ENCODE assay signal across 20 mouse cellular contexts in the genomic region with DNA sequence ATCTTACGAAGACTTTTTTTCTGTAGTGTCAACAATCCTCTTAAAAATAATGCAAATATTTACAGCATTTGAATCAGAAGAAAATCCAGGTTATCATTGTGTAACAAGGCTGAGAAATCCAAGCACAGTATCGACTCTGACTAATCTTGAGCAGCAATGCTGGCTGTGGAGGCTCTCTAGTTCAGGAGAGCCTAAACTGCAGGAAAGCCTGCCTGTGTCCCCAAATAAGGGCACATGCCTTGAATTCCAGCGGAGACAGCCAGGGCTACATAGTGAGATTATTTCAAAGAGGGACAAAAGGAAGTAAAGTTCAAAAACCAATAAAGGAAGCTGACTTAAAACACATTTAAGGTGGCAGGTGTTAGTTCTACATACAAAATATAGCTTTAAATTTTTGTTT. TPM values are rescaled to one million over a fixed set of nuclear protein-coding genes. Genes with fewer than 3 reads are reported as not detected.
DNase-seq lines count a peak whose midpoint lies in the region; ATAC-seq and TF ChIP-seq lines count a peak whose summit lies in the region.
"Had no signal": no experiment of that assay in that cellular context is flagged by ENCODE, and none has a peak within 500 bp of the region (broad histone marks: within the 10 kb centered on the region; RNA-seq: fewer than 3 reads in every experiment).

No protein-coding gene starts in this region.

- DNase-seq in heart, postnatal 14 days, result no peak
- no peak for DNase-seq in heart, adult 2 months
- no peak for DNase-seq in left cerebral cortex, adult 2 months (ENCODE audit: extremely low spot score in 1 of 2, low spot score in 2 of 2)
- DNase-seq in left cerebral cortex, adult 18-20 months (ENCODE audit: low spot score in 2 of 2), result no peak
- no peak for DNase-seq in stomach, postnatal 0 days (ENCODE audit: low spot score)
- DNase-seq: adrenal gland, adult 2 months; adrenal gland, postnatal 25 days; cerebellum, adult 18-20 months; cerebellum, adult 9-11 months; forebrain, postnatal 0 days; gastrocnemius, postnatal 14 days; kidney, adult 11 months had no signal

- H3K79me2 ChIP-seq in heart, adult 2 months (replicated peaks; ENCODE audit: control insufficient read depth, insufficient read depth, low read length), result no peaks in the 10 kb centered on the region

- no peak overlapping the region for H3K9ac ChIP-seq in heart, embryonic 12.5 days
- no peak overlapping the region for H3K9ac ChIP-seq in heart, embryonic 16.5 days (ENCODE audit: low read length)
- H3K9ac ChIP-seq in heart, adult 2 months (ENCODE audit: low read depth, low read length), result no peak overlapping the region
- H3K9ac ChIP-seq in stomach, embryonic 14.5 days (replicated peaks; ENCODE audit: low read depth, low read length), result no peak overlapping the region
- no peak overlapping the region for H3K9ac ChIP-seq in stomach, postnatal 0 days (ENCODE audit: low read length)
- H3K9ac ChIP-seq: forebrain, embryonic 13.5 days; forebrain, postnatal 0 days; hindbrain, embryonic 13.5 days had no signal

- whole genome bisulfite sequencing in heart, embryonic 12.5 days, result 46% methylated on average over 3 of the region's 3 CpGs
- WGBS in heart, embryonic 16.5 days, result 43% methylated on average over 3 of the region's 3 CpGs
- 53% methylated on average over 3 of the region's 3 CpGs for WGBS in heart, adult 2 months
- WGBS in stomach, embryonic 14.5 days, result 55% methylated on average over 3 of the region's 3 CpGs
- 31% methylated on average over 3 of the region's 3 CpGs for WGBS in stomach, postnatal 0 days

- no peak for TF ChIP-seq POLR2A in heart, adult 2 months (IDR thresholded peaks at IDR 0.05; ENCODE audit: insufficient read depth, low read depth, low read length)

- no peak for ATAC-seq in heart, embryonic 12.5 days (ENCODE audit: insufficient number of reproducible peaks, low FRiP score)
- ATAC-seq in heart, embryonic 16.5 days (replicated peaks; ENCODE audit: extremely low read depth, insufficient read depth, low FRiP score), result peak; percentile 51; the same call in 1 of the 2 replicates
- no peak for ATAC-seq in stomach, embryonic 14.5 days (ENCODE audit: insufficient number of reproducible peaks, insufficient read depth, low FRiP score, low read depth)
- no peak for ATAC-seq in stomach, postnatal 0 days (ENCODE audit: low FRiP score, low TSS enrichment)
- ATAC-seq: forebrain, embryonic 13.5 days; forebrain, postnatal 0 days; hindbrain, postnatal 0 days had no signal

- no peaks in the 10 kb centered on the region for H3K27me3 ChIP-seq in heart, embryonic 12.5 days (replicated peaks)
- H3K27me3 ChIP-seq in heart, embryonic 16.5 days (ENCODE audit: control insufficient read depth, insufficient read depth, low read length), result no peaks in the 10 kb centered on the region
- no peaks in the 10 kb centered on the region for H3K27me3 ChIP-seq in heart, adult 2 months (ENCODE audit: control insufficient read depth, insufficient read depth, low read length)
- no peaks in the 10 kb centered on the region for H3K27me3 ChIP-seq in stomach, embryonic 14.5 days (ENCODE audit: control insufficient read depth, insufficient read depth, low read length)
- H3K27me3 ChIP-seq in stomach, postnatal 0 days (ENCODE audit: control insufficient read depth, insufficient read depth, low read length), result no peaks in the 10 kb centered on the region
- H3K27me3 ChIP-seq: CH12.LX; forebrain, embryonic 13.5 days; hindbrain, embryonic 13.5 days had no signal

- no peak for TF ChIP-seq EP300 in heart, adult 2 months (IDR thresholded peaks at IDR 0.05; ENCODE audit: insufficient read depth, low read depth, low read length)
- TF ChIP-seq EP300 in stomach, postnatal 0 days (optimal IDR thresholded peaks at IDR 0.05), result no peak

- peaks cover 33% of the 10 kb centered on the region for H3K4me1 ChIP-seq in heart, embryonic 12.5 days (replicated peaks)
- H3K4me1 ChIP-seq in heart, embryonic 16.5 days (ENCODE audit: control insufficient read depth, insufficient read depth, low read length), result peaks cover 28% of the 10 kb centered on the region
- peaks cover 3% of the 10 kb centered on the region for H3K4me1 ChIP-seq in heart, adult 2 months (ENCODE audit: control insufficient read depth, insufficient read depth, low read length)
- H3K4me1 ChIP-seq in stomach, embryonic 14.5 days (ENCODE audit: control insufficient read depth, insufficient read depth, low read length), result no peaks in the 10 kb centered on the region
- H3K4me1 ChIP-seq in stomach, postnatal 0 days (replicated peaks; ENCODE audit: control insufficient read depth, insufficient read depth), result no peaks in the 10 kb centered on the region
- H3K4me1 ChIP-seq: embryonic facial prominence, embryonic 10.5 days had no signal

- H3K4me3 ChIP-seq in heart, embryonic 12.5 days, result no peak overlapping the region
- H3K4me3 ChIP-seq in heart, embryonic 16.5 days (ENCODE audit: low read length), result no peak overlapping the region
- H3K4me3 ChIP-seq in heart, adult 2 months, result no peak overlapping the region
- H3K4me3 ChIP-seq in left cerebral cortex, adult 2 months, result no peak overlapping the region
- no peak overlapping the region for H3K4me3 ChIP-seq in stomach, embryonic 14.5 days (ENCODE audit: low read depth, low read length)
- no peak overlapping the region for H3K4me3 ChIP-seq in stomach, postnatal 0 days (ENCODE audit: low read depth, low read length)
- H3K4me3 ChIP-seq: embryonic facial prominence, embryonic 10.5 days; forebrain, embryonic 13.5 days; hindbrain, embryonic 13.5 days had no signal

- no peak overlapping the region for H3K4me2 ChIP-seq in heart, embryonic 12.5 days
- no peak overlapping the region for H3K4me2 ChIP-seq in heart, embryonic 16.5 days (ENCODE audit: low read depth, low read length)
- H3K4me2 ChIP-seq in stomach, embryonic 14.5 days (replicated peaks; ENCODE audit: low read depth, low read length), result no peak overlapping the region
- H3K4me2 ChIP-seq in stomach, postnatal 0 days (replicated peaks; ENCODE audit: low read depth), result no peak overlapping the region
- H3K4me2 ChIP-seq: forebrain, embryonic 13.5 days; hindbrain, embryonic 13.5 days had no signal

- intact Hi-C loops in heart, postnatal 14 days (cut with DNase I), result no loop called here
- intact Hi-C loops in heart, adult 2 months (cut with DNase I), result no loop called here
- intact Hi-C loops in left cerebral cortex, adult 2 months (cut with DNase I), result no loop called here

- peak overlapping the region; percentile 81 for H3K27ac ChIP-seq in heart, embryonic 12.5 days (ENCODE audit: poor library complexity, severe bottlenecking)
- H3K27ac ChIP-seq in heart, embryonic 16.5 days (ENCODE audit: low read length), result no peak overlapping the region
- H3K27ac ChIP-seq in heart, adult 2 months, result no peak overlapping the region
- peak overlapping the region; percentile 18 for H3K27ac ChIP-seq in left cerebral cortex, adult 2 months
- 0 out of 2 replicates have a peak overlapping the region, but pooled peaks have one; percentile 6 for H3K27ac ChIP-seq in stomach, embryonic 14.5 days (ENCODE audit: low read length)
- no peak overlapping the region for H3K27ac ChIP-seq in stomach, postnatal 0 days (replicated peaks)
- H3K27ac ChIP-seq: embryonic facial prominence, embryonic 10.5 days; forebrain, embryonic 13.5 days; hindbrain, embryonic 13.5 days; hindbrain, postnatal 0 days had no signal

- H3K36me3 ChIP-seq in heart, embryonic 12.5 days, result peaks cover 57% of the 10 kb centered on the region
- H3K36me3 ChIP-seq in heart, embryonic 16.5 days (ENCODE audit: control insufficient read depth, insufficient read depth), result peaks cover 26% of the 10 kb centered on the region
- H3K36me3 ChIP-seq in heart, adult 2 months (ENCODE audit: control insufficient read depth, insufficient read depth, low read length), result peaks cover 3% of the 10 kb centered on the region; the same call in 1 of the 2 replicates
- H3K36me3 ChIP-seq in stomach, embryonic 14.5 days (ENCODE audit: control insufficient read depth, insufficient read depth, low read length), result peaks cover 50% of the 10 kb centered on the region
- peaks cover 14% of the 10 kb centered on the region for H3K36me3 ChIP-seq in stomach, postnatal 0 days (ENCODE audit: control insufficient read depth, insufficient read depth, low read length)

- no peak for TF ChIP-seq CTCF in heart, adult 2 months (IDR thresholded peaks at IDR 0.05)
- TF ChIP-seq CTCF in left cerebral cortex, adult 2 months (IDR thresholded peaks at IDR 0.05), result no peak
- TF ChIP-seq CTCF in stomach, postnatal 0 days (IDR thresholded peaks at IDR 0.05; ENCODE audit: low read depth), result no peak

- H3K9me3 ChIP-seq in heart, embryonic 12.5 days (replicated peaks), result no peaks in the 10 kb centered on the region
- H3K9me3 ChIP-seq in heart, embryonic 16.5 days (replicated peaks; ENCODE audit: control insufficient read depth, low read length), result no peaks in the 10 kb centered on the region
- no peaks in the 10 kb centered on the region for H3K9me3 ChIP-seq in stomach, embryonic 14.5 days (ENCODE audit: control insufficient read depth, low read depth, low read length)
- H3K9me3 ChIP-seq in stomach, postnatal 0 days (ENCODE audit: control insufficient read depth, low read length), result no peaks in the 10 kb centered on the region
- H3K9me3 ChIP-seq: embryonic facial prominence, embryonic 10.5 days; forebrain, embryonic 13.5 days; hindbrain, embryonic 13.5 days had no signal

RNA-seq across cellular contexts. Expression of gene Hp1bp3, which starts 54.5 kb away (rescaled TPM):
- polyA plus RNA-seq in heart, embryonic 12.5 days (2016; fragmentation: Nextera tagmentation; extraction: Ambion mirVana), result 109 and 114 TPM in 2 replicates
- 10 to 100 TPM; 77.5 to 83.0 TPM for total RNA-seq in heart, postnatal 14 days (2021)
- 98.6 and 105 TPM in 2 replicates for polyA plus RNA-seq in heart, embryonic 16.5 days (2015; fragmentation: Nextera tagmentation; extraction: Ambion mirVana)
- 10 to 100 TPM; 74.7 to 85.0 TPM for total RNA-seq in heart, adult 2 months (2021)
- polyA plus RNA-seq in heart, adult 2 months (2012; rRNA removed), result 48.0 and 83.9 TPM in 2 replicates
- 100 to 1,000 TPM; 178 to 183 TPM for total RNA-seq in left cerebral cortex, adult 2 months (2021)
- 100 to 1,000 TPM; 189 to 191 TPM for total RNA-seq in left cerebral cortex, adult 18-20 months (2021)
- 192 and 196 TPM in 2 replicates for polyA plus RNA-seq in stomach, embryonic 14.5 days (2014; fragmentation: Nextera tagmentation; extraction: Ambion mirVana)
- polyA plus RNA-seq in stomach, postnatal 0 days (2015; fragmentation: Nextera tagmentation; extraction: Ambion mirVana), result 74.7 and 75.4 TPM in 2 replicates

Comparison
In these comparisons a context has a peak if more than half of its experiments do, and no peak if none do; other contexts are left out.
1. H3K27ac ChIP-seq: peak in heart, embryonic 12.5 days (single experiment), left cerebral cortex, adult 2 months (single experiment) and stomach, embryonic 14.5 days (single experiment); none in heart, embryonic 16.5 days (single experiment), heart, adult 2 months (single experiment) and stomach, postnatal 0 days (single experiment).